Mouse (Mus musculus) heart, postnatal 14 days (tissue): ENCODE data around the gene Stk40. TPM values are rescaled to one million over a fixed set of nuclear protein-coding genes. Genes with fewer than 3 reads are reported as not detected.

ENCODE experiments used
- DNase-seq, 2 experiments: peaks; one replicate each; pipeline ENCODE4 v3.0.0; 2021 to 2022
- intact Hi-C: fragments of 180-260 bp; cut with DNase I; formaldehyde crosslinking; loops from one replicate; pipeline ENCODE4 v1.15.1; 2025
- total RNA-seq, 2 experiments: library from RNA; stranded (reverse); gene quantifications; 2 replicates each; pipeline ENCODE4 v1.2.3; 2021

Stk40 gene
- total RNA-seq, 2 experiments from 2014 or later: 28.0 to 29.5 TPM

DNA sequence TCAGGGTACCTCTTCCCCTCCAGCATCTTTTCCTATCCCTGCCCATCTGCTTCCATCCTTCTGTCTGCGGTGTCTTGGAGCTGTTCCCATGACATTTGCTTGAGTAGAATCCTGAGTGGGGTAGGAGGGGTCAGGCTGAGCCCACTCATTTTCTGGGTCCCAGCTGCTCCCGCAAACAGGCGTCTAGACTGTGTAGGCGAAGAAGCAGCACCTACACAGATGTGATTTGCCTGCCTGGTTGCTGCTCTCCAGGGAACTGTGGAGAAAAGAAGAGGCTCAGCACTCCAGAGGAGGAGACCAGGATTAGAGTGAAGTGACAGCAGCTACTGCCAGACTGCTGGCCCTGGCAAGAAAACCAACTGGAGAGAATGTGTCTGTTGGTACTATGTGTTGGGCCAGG is 14.9 kb downstream of the Stk40 start:
- intact Hi-C loops: no loop called here
- DNase-seq: no peak

DNA sequence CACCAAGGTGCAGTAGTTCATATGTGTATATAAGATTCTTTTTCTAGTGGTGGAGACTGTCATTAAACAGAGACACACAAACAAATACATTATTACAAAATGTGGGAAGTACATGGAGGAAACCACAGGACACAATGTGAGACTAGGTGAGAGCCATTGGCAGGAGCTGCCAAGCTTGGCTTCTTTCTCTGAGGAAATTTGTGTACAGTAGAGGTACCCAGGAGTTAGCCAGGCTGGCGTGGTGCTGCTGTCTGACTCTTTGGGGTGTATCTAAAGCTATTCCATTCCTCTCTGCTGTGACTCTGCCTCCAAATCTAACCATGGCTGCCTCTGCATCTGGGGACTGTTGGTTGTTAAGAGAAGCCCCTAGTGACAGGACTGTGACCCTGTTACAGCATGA is 15.3 kb downstream of the Stk40 start:
- DNase-seq: no peak
- intact Hi-C loops: no loop called here

DNA sequence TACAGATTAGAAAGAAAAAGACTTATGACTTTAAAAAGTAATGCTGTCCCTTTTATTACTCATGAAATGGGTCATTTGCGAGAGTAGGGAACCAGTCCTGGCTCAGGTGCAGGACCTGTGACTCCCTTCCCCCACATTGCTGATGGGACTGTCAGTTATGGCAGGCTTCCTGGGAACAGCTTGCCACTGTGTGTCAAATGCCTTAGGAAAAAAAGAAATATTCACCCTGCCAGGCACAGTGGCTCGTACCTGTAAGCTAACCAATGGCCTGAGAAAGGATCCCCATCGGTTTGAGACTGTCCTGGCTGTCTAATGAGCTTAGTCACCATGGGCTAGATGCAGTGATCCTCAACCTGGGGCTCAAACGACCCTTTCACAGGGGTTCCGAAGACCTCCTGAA is 16.3 kb downstream of the Stk40 start:
- no peak for DNase-seq
- intact Hi-C loops: no loop called here

DNA sequence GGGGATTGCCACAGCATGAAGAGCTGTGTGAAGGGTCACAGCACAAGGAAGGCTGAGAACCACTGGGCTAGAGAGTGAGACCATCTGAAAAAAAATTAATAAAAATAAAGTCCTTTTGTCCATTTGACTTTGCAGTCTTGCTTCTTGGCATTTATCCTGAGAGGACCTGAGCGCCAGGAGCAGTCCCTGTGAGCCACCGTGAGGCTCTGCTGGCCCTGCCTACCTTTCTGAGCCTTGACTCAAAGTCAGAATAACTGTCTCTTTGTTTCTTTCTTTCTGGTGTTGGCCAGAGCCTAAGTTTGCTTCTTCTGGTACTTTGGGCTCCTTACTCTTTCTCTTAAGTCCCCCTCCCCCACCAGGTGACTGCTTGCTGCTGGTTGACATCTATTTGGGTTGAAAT is 16.7 kb downstream of the Stk40 start:
- no peak for DNase-seq
- intact Hi-C loops: no loop called here

DNA sequence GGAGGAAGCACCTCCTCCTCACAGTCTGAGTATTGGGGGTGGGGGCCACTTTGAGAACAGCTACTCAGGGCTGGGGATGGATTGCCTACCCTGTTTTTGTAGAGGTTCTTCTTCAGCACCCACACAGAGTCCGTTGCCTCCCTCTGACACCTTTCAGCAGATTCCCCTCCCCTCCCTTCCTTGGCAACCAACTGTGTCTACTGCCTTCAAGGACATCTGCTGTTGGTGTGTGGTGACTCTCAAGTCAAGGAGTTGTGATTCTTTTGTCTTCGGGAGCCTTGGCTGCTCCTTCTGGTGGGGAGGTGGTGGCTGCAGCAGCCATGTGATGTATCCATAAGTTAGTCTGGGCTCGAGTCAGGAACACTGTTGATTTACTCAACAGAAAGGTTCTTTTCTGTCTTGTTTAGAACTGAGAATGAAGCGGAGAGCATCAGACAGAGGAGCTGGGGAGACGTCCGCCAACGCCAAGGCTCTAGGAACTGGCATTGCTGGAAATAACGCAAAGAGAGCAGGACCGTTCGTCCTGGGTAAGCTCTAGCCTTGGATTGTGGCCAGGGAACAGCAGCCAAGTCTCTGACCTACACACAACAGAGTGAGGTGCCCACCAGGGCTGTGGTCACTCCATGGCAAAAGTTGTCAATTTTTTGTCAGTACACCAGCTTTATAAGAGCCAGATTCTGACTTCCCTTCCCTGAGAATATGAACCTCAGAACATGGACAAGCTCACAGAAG is 19.7 kb downstream of the Stk40 start:
- intact Hi-C loops: no loop called here
- DNase-seq: no peak

DNA sequence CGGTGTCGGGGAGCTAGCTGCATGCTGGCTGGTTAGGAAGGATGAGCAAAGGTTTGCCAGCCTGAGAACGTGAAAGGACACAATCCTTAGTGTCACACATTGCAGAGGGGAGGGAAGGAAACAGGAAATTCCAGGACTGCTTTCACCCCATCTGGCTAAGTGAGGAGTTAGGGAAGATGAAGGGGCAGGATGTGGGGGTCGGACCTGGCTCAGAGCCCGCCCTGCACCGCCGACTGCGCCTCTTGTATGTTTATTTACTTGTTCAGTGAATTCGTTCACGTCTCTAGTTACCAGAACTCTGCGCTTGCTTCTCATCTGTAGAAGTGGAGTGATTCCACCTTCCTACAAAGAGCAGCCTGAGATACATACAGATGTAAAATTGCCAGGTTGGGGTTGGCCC is 26.7 kb downstream of the Stk40 start:
- intact Hi-C loops: no loop called here
- DNase-seq: no peak

DNA sequence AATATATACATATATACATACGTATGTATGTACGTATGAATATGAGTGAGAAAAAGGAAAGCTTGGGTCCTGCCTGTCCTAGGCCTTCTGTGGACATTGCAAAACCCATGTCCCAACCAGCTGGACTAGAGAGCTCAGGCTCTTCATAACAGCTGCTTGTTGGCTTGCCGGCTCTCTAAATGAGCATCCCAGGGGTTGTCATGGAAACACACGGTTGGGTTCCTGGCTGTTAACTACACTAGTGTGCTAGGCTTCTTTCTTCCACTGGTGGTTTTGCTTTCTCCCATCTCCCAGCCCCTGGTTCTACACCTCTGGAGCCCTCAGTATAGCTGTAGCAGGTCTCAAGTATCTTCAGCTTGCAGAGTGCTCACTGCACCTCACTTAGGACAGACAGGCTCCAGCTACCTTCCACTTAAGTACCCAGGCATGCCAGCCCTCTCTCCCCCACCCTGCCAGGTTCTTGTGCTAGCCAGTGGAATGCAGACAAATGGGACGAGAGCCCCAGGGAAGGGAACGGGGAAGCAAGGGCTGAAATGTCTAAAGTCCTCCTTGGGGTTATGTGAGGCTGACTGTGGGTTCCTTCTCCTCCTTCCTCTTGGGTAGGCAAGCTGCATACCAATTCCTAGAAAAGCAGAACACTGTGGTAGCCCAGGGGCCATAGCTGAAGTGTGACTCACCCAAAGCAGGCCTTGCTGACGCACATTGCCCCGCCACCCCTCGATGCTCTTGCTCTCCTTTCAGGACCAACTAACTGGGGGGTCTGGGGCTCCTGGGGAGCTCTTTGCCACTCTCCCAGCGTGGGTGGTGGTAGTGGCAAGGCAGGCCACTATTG is 27.7 kb downstream of the Stk40 start:
- intact Hi-C loops: no loop called here
- peak; percentile 39 to 55 for DNase-seq

DNA sequence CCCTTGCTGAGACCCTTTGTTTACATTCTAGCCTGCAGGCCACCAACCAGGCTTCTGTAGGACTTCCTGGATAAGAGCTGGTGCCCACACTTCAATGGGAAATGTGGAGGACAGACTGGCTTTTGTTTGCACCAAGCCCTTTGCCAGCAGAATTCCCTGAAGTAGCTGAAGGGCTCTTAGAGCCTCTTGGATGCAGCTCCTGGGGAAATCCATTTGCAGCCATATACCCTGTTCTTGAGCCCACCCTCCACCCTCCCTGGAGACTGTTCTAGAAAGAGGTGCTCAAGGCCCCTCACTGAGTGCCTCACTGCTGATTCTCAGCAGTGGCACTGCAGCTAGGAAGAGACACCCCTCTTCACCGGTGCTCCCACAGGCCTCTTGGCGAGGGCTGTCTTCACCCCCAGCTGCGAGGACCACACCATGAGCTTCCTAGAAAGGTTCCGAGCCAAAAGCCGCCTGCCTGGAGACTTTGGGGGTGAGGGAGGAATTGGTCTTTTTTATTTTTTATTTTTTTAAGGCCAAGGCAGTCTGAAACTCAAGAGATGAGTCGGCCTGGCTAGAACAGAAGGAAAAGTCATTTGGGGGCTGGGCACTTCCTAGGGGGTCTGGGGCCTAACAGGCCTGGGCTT is 29.0 kb downstream of the Stk40 start:
- no peak for DNase-seq
- intact Hi-C loops: no loop called here

DNA sequence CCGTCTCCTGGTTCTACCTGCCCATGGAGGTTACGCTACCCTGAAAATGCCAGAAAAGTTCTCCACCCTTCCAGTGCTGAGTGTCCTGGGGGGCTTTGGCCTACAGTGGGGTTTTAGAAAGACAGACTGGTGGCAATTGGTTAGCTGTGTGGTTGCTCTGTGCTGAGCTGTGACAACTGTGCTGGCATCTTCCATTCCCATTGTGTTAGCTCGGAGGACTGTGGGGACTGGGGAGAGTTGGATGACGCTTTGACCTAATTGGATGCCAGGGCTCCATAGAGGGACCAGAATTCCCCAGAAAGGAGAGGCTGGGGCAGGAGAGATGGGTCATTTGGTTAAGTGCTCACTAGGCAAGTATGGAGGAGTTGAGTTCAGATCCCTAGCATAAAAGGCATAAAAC is 30.5 kb downstream of the Stk40 start:
- intact Hi-C loops: no loop called here
- DNase-seq: no peak

DNA sequence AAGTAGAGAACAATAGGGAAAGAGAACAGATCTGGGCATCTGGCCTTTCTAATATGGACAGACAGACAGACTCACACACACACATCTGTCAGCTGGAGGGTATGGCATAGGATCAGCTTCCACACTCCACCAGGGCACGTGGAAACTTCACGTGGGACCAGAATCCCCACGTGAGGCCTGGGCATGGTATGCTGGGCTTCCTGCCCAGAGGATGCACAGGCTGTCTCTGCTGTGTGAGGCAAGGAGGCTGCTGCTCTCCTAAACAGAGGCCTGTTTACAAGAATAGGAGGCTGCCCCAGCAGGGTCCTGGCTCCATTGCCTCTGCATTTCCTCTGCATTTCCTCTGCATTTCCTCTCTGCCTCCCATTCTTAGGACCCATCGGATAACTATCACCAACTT is 30.9 kb downstream of the Stk40 start:
- intact Hi-C loops: no loop called here
- no peak for DNase-seq

DNA sequence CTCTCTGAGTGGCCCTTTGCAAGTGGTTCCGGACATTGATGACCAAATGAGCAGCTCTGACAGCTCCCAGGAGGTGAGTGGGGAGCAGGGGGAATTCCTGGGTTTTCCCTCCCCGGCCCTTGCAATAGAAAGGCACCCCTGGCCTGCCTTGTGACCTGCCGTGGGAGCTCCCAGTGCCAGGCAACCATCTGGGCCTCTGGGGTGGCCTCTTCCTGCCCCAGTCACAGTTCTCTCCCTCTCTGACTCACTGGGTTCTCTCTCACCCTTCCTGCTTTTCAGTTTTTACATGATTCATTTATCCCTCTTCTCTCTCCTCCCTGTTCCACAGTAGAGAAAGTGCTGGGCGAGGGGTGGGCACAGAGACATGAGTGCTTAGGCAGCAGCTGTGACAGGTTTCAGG is 34.0 kb downstream of the Stk40 start:
- DNase-seq: no peak

DNA sequence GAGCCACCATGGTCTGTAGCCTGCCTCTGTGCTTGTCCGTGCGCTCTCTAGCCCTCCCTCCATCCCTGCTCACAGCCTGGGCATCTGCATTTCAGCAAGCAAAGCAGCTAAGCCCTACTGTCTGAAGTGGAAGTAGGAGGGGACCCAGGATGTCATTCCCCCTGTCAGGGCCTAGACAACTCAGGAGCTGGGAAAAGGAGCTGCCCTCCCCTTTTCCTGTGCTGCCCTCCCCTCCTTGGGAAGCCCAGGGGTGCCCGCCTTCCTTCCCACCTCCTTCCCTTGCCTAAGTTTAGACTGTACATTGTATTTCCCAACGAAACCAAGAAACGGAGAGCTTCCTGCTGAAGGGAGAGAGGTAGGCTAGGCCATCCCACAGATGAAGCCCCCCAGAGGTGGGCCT is 37.3 kb downstream of the Stk40 start:
- DNase-seq: no peak

More for the DNA sequence above, 34.0 kb downstream of the Stk40 start:
- intact Hi-C loops: no loop called here

DNA sequence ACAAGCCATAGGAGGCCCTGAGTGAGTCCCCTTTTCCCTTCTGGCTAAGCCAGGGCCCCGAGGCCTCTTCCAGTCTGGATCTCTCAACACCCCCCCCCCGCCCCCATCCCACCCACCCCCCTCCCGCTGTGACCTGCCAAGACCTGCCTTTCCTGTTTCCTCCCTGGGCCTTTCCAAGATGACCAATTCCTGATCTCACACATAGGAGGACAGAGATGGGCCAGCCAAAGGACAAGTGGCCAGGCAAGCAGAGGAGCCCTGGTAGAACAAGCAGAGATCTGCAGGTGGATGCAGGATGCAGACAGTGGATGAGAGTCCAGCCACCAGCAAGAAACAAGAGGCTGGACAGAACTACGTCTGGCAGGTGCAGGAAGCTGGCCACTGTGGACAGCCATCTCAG is 41.6 kb downstream of the Stk40 start:
- DNase-seq: peak in 1 of 2 experiments; percentile 36

More for the DNA sequence above, 37.3 kb downstream of the Stk40 start:
- intact Hi-C loops: no loop called here

DNA sequence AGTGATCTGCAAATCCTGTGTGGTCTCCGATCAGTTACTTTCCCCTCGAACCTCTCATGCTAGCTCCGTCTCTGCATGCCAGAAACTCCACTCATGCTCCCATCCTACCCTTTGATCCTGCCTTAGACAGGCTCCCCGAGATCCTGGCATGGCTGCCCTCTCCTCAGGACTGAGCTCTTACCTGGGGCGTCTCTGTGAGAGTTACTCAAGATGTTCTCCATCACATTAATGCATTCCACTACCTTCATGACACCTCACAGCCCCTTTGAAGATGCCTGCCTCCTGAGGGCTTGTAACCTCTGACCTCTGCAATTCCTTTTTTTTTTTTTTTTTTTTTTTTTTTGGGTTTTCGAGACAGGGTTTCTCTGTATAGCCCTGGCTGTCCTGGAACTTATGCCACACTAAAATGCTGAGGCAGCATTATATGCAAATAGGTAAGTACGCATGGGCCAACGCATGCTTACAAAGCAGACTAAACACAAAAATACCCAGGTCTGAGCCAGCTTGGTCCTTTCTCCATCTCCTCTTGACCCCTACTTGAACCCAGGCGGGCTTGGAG is 43.3 kb downstream of the Stk40 start:
- intact Hi-C loops: loop anchor here (5.0 kb wide), 1 partner anchor 60 kb away; no protein-coding TSS in a partner anchor
- no peak for DNase-seq

More for the DNA sequence above, 41.6 kb downstream of the Stk40 start:
- intact Hi-C loops: loop anchor here (5.0 kb wide), 1 partner anchor 58 kb away; no protein-coding TSS in a partner anchor

DNA sequence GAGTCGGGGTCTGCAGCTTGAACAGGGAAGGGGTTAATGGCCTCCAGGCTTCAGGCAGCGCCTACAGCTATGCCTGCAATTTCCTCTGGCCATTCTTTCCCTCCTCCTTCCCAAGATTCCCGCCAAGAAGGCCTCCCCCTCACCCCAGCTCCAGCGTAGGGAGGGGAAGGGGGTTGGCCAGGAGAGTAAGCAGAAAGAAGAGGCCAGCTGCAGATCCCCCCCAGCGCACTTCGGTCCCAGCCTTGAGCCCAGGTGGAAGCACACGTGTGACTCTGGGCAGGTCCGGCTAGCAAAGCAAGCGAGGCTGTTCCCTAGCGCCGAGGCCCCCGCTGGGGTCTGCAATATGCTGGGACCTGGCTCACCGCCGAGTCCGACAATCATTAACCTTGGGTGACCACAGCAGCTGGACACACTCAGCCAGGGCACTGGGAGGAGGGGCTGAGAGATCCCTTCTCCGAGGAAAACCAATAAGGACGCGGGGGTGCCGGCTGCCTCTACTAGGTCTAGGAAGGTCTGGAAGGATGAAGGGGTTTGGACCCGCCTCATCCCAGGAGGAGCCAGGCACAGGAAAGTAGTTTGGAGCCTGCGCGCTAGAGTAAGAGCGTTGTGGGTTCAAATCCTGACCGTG is 43.9 kb downstream of the Stk40 start, which contains the start of gene Eva1b:
Gene Eva1b (plus strand): TSS at position 212 of the 628 bp plus-strand sequence.
- intact Hi-C loops: loop anchor here (5.0 kb wide), 1 partner anchor 60 kb away; no protein-coding TSS in a partner anchor

DNA sequence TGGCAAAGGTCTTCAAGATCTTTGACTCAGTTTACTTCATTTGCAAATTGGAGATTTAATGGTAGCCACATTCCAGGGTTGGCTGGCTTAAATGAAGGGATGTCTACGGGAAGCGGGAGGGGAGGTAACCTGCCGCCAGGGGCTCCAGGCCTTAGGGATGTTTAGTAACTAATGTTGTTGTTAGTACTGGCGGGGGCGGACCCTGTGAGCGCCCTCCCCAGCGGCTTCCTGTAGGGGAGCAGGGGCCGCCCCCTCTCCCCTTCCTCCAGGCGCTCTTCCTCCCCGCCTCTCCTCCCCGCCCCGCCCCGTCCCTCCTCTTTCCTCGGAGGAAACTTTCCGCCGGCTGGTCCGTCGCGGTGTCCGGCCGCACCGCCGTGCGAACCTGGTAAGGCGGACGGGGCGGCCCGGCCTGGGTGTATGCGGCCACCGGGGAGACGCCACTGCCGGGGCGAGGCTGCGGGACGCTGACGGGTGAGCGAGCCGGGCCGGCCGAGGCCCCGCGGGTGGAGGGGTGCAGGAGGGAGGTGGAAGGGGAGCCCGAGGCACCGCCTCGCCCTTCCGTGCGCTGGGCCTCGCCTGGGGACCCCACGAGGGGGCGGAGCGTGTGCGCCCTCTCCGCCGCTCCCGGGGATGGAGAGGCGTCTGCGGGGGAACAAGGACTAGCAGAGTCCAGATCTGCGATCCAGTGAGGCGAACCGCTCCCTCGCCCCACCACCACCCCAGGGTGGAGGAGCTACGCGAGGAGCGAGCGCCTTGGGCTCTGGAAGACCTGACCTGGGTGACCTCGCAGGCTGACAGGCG is 44.6 kb downstream of the Stk40 start:
- intact Hi-C loops: loop anchor here (5.0 kb wide), 1 partner anchor 61 kb away; no protein-coding TSS in a partner anchor
- DNase-seq: peak; percentile 75 to 81

More for the DNA sequence above, 43.9 kb downstream of the Stk40 start, which contains the start of gene Eva1b:
- DNase-seq: peak; percentile 73 to 76

DNA sequence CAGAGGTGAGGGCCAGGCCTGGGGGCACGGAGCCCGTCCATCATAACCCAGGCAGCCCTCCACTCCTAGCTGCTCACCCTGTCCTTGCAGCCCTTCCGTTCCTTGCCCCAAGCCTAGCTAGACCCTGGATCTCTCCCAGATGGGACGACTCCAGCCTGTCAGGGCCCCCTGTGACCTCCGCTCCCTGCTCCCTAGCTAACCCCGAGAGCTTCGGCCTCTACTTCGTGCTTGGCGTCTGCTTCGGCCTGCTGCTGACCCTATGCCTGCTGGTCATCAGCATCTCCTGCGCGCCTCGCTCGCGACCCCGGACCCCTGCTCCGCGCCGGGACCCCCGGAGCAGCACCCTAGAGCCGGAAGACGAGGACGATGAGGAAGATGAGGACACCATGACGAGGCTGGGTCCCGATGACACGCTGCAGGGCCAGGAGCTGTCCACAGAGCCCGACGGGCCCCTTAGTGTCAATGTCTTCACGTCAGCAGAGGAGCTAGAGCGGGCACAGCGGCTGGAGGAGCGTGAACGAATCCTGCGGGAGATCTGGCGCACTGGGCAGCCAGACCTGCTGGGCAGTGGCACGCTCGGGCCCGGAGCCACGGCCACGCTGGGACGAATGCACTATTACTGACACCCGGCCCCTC is 45.4 kb downstream of the Stk40 start:
- intact Hi-C loops: loop anchor here (5.0 kb wide), 1 partner anchor 62 kb away; no protein-coding TSS in a partner anchor
- DNase-seq: peak in 1 of 2 experiments; percentile 53

DNA sequence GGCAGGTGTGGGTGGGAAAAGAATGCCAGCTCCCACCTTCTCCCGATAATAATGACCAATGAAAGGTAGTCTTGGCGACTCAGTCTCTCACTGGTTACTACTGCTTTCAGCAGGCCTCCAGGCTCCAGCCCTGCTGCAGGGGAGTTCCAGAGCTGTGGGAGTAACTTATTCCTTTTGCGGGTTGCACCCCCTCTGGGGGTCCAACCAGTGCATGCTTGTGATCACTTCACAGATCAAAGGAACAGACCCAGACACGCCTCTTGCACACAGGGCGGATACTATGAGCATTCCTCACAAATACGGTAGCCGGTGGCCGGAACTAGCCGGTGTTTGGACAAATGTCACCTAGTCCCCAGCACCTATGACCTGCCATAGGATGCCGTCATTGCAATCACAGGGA is 46.0 kb downstream of the Stk40 start:
- DNase-seq: no peak
- intact Hi-C loops: loop anchor here (5.0 kb wide), 1 partner anchor 62 kb away; no protein-coding TSS in a partner anchor
